Mouse (Mus musculus) mouse embryonic stem cell (cell line): Measurements from ENCODE around the gene Smc1b.
"Not testable (repeated sequence)": the region's sequence is repeated elsewhere in the genome, so short reads cannot be mapped to it uniquely, and the experiment has no call there.

ENCODE experiments used
- in situ Hi-C, 2 experiments: fragments of 300-500 bp; cut with MboI; formaldehyde crosslinking; loops; 1 replicate in 1 of 2; 3 replicates in 1 of 2; pipeline ENCODE4 v1.14.3; 2019 to 2020; ENCODE audit warnings: low sequenced_read_pairs in 2 of 2, low pct_unique_long_range_greater_than_20kb in 1 of 2, mixed read lengths in 1 of 2; ENCODE audit not compliant: unreplicated experiment in 1 of 2

Smc1b gene

DNA sequence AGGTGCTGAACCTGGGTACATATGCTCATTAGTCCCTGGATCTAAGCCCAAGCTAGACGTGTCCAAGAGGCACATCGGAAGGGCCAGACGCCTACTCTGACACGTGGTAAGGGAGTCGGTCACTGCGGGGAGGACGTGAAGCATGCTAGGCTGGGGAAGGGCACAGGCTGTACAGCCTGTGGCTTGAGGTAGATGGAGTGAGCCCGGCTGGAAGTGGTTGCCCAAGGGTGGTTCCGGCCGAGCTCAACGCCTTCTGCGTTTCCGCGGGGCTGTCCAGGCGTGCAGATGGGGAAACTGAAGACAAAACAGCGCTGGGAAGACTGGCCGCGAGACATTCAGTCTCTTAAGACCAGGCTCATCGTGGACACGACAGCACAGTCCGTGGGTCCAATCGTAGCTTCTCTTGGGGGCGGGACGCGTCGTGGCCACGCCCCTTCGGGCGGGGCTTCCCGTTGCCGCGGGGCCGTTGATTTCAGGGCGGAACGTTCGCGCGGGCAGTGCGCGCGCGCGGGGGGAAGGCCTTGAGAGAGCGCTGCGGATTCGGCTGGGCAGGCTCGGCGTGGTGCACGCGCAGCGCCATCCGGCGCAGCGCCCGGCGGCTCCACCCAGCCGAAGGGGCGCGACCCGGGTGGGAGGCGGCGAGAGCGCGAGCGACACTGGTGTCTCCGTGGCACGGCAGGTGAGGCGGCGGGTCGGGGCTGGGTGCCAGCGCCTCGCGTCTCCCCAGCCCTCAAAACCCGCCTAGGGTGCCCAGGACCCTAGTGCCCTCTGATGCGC lies 95.0 kb downstream of the Smc1b start:
- in situ Hi-C loops, result no loop called here

GRCm38 (mm10) chr15:85033916-85034315 lies 97.8 kb downstream of the Smc1b start:
- in situ Hi-C loops, result not testable (repeated sequence)

DNA sequence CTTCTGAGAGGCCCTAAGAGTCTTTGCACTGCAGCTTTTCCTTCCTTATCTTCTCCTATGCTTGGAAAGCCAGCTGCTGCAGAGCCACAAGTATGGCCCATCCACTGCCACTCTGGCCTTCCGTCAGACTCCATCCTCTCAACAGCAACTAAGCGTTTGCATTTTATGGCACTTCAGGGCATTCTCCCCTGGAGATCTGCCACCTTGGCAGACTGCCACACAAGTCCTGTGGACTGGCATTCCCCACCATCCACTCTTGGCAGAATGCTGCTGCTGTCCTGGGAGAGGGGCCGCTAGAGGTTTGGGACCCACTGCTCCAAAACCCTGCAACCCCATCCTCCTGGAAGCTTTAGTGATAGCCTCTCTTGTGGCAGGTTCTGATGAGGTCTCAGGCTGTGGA lies 99.9 kb downstream of the Smc1b start:
- in situ Hi-C loops, result no loop called here

DNA sequence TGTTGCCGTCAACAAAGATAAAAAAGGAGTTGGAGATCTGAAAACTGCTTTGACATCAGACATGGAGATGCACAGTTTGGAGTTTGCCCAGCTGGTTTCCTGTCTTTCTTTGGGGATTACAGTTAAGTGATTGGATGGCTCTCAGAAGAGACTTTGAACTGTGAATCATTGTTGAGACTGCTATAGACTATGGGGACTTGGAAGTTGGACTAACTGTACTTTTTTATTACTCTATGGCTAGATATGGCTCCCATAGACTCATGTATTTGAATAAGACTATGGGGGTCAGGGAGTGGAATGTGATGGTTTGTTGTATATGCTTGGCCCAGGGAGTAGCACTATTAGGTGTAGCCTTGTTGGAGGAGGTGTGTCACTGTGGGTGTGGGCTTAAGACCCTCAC lies 101.1 kb downstream of the Smc1b start:
- in situ Hi-C loops, result not testable (repeated sequence)

GRCm38 (mm10) chr15:85028648-85029047 lies 103.1 kb downstream of the Smc1b start, which contains the start of gene Fam118a:
TSS of gene Fam118a (plus strand) at chr15:85028948.
- in situ Hi-C loops, result not testable (repeated sequence)

DNA sequence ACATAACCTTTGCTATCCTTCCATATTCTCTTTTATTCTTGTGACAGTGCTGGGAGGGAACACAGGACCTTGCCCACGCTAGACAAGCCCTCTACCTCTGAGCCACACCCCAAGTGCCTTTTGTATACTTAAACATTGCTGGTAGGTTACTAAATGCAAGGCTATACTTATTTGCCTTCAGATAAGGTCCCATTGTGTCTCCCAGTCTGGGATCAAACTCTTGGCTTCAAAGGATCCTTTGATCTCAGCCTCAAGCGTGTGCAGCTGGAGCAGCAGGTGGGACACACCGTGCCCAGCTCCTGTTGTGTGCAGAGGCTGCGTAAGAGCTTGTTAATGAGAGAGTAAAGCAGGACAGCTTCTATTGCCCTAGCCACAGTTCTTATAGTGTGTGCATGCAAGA lies 104.0 kb downstream of the Smc1b start:
- in situ Hi-C loops, result no loop called here

DNA sequence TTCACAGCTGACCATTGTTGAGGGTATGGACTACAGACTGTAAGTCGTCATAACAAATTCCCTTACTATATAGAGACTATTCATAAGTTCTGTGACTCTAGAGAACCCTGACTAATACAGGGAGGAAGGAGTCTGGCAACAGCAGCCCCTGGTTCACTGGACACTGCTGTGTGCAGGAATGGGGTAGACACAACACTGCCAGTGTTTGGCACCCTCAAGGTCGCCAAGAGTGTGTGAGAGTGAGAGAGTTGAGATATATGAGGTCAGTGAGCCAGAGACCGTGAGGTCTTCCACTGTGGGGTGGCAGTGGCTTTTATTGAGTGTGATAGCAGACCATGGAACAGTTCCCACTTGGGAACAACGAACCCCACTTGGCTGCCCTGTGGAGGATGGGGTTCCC lies 105.6 kb downstream of the Smc1b start:
- in situ Hi-C loops, result no loop called here

GRCm38 (mm10) chr15:85022211-85022610 lies 109.6 kb downstream of the Smc1b start:
- in situ Hi-C loops, result no loop called here

DNA sequence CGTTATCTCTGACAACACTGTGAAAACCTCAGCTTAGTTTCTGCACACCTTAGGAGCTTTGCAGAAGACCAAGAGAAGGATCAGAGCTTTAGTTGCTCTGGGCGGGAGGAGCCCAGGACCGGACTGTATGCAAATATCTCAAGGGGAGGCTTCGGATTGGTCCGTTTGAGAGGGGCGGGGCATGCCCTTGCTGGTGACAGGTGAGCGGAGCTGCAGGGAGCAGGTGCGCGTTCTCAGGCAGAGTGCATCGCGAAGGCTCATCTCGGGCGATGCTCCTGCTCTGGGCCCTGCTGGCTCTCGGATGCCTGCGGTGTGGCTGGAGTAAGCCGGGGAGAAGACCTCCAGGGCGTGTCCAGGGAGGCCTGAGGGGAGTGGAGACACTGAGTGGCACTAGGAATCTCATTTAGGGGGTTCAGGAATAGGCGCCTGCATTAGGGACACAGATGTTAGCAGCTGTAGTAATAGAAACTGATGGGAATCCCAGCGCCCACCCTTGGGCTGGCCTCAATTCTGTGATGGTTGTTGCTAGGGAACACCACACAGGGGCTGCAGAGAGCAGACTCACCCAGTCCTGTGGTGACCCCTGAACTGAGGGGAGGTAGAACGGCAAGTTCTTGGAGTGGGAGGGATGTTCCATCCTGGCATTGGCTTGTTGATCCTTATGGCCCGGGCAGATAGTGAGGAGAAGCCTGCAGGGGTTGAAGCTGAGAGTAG lies 114.7 kb downstream of the Smc1b start, which contains the start of gene Upk3a:
Gene Upk3a, plus strand, starts transcription at position 191 of the 714 bp plus-strand sequence.
- in situ Hi-C loops, result no loop called here

- in situ Hi-C loops, result no loop called here
These were observed 116.0 kb downstream of the Smc1b start for GRCm38 (mm10) chr15:85015771-85016170.
